ENCODE assay signal across 8 mouse cellular contexts in genomic region chr2:18064941-18065707, GRCm38 (mm10). TPM values are rescaled to one million over a fixed set of nuclear protein-coding genes. Genes with fewer than 3 reads are reported as not detected.
DNase-seq lines count a peak whose midpoint lies in the region; ATAC-seq lines count a peak whose summit lies in the region.

No protein-coding gene starts in this region.

- 0% methylated on average over 55 of the region's 85 CpGs for WGBS in embryonic facial prominence, embryonic 12.5 days
- under 1% methylated on average over 73 of the region's 85 CpGs for WGBS in limb, embryonic 15.5 days
- 0% methylated on average over 51 of the region's 85 CpGs for WGBS in midbrain, embryonic 16.5 days

- H3K36me3 ChIP-seq in embryonic facial prominence, embryonic 12.5 days = peaks cover 8% of the 10 kb centered on the region; the same call in 1 of the 2 replicates
- 0 out of 2 replicates have a peak, but pooled peaks cover 6% of the 10 kb centered on the region for H3K36me3 ChIP-seq in limb, embryonic 15.5 days
- H3K36me3 ChIP-seq in midbrain, embryonic 16.5 days (ENCODE audit: control insufficient read depth, insufficient read depth, low read length) = no peaks in the 10 kb centered on the region

- peak; percentile 30 for ATAC-seq in embryonic facial prominence, embryonic 12.5 days (ENCODE audit: insufficient number of reproducible peaks, insufficient read depth, low FRiP score, low TSS enrichment)
- ATAC-seq in limb, embryonic 15.5 days (ENCODE audit: insufficient number of reproducible peaks, low FRiP score, low TSS enrichment, low read depth) = peak; percentile 50
- peak; percentile 66 for ATAC-seq in midbrain, embryonic 16.5 days

- peaks cover 11% of the 10 kb centered on the region for H3K4me1 ChIP-seq in embryonic facial prominence, embryonic 12.5 days
- peaks cover 9% of the 10 kb centered on the region for H3K4me1 ChIP-seq in limb, embryonic 15.5 days
- peaks cover 14% of the 10 kb centered on the region for H3K4me1 ChIP-seq in midbrain, embryonic 16.5 days (ENCODE audit: control insufficient read depth, insufficient read depth, low read length)

- peak; percentile 60 for DNase-seq in 3T3-L1 (ENCODE audit: low read depth, low spot score)
- peak; percentile 91 for DNase-seq in adrenal gland, postnatal 14 days
- peak; percentile 61 for DNase-seq in heart, adult 8-10 months (ENCODE audit: low spot score)
- peak; percentile 75 for DNase-seq in kidney, adult 8-10 months
- peak; percentile 66 to 71 for DNase-seq in spleen, postnatal 36 days (ENCODE audit: low spot score in 2 of 2)

- H3K4me2 ChIP-seq in embryonic facial prominence, embryonic 12.5 days (replicated peaks) = peak overlapping the region; percentile 85
- peak overlapping the region; percentile 67 for H3K4me2 ChIP-seq in limb, embryonic 15.5 days
- peak overlapping the region; percentile 81 for H3K4me2 ChIP-seq in midbrain, embryonic 16.5 days (ENCODE audit: low read length)

- peak overlapping the region; percentile 97 for H3K9ac ChIP-seq in embryonic facial prominence, embryonic 12.5 days
- H3K9ac ChIP-seq in limb, embryonic 15.5 days = peak overlapping the region; percentile 92
- H3K9ac ChIP-seq in midbrain, embryonic 16.5 days (ENCODE audit: low read depth, low read length) = peak overlapping the region; percentile 97

- H3K27ac ChIP-seq in embryonic facial prominence, embryonic 12.5 days = peak overlapping the region; percentile 100
- peak overlapping the region; percentile 100 for H3K27ac ChIP-seq in limb, embryonic 15.5 days
- peak overlapping the region; percentile 99 for H3K27ac ChIP-seq in midbrain, embryonic 16.5 days (ENCODE audit: low read length)

- H3K9me3 ChIP-seq in embryonic facial prominence, embryonic 12.5 days = no peaks in the 10 kb centered on the region
- H3K9me3 ChIP-seq in limb, embryonic 15.5 days = no peaks in the 10 kb centered on the region
- H3K9me3 ChIP-seq in midbrain, embryonic 16.5 days (replicated peaks; ENCODE audit: control insufficient read depth, low read length, poor library complexity, severe bottlenecking) = no peaks in the 10 kb centered on the region

- peak overlapping the region; percentile 89 for H3K4me3 ChIP-seq in embryonic facial prominence, embryonic 12.5 days
- H3K4me3 ChIP-seq in limb, embryonic 15.5 days = peak overlapping the region; percentile 79
- H3K4me3 ChIP-seq in midbrain, embryonic 16.5 days (ENCODE audit: low read depth, low read length) = peak overlapping the region; percentile 83

- no peaks in the 10 kb centered on the region for H3K27me3 ChIP-seq in embryonic facial prominence, embryonic 12.5 days
- no peaks in the 10 kb centered on the region for H3K27me3 ChIP-seq in limb, embryonic 15.5 days
- H3K27me3 ChIP-seq in midbrain, embryonic 16.5 days (ENCODE audit: control insufficient read depth, insufficient read depth, low read depth, low read length) = no peaks in the 10 kb centered on the region

RNA-seq across cellular contexts. Expression of gene Mllt10, which starts 10.1 kb away (rescaled TPM):
- total RNA-seq in adrenal gland, postnatal 14 days (2021) = 39.1 and 56.4 TPM in 2 replicates
- polyA plus RNA-seq in embryonic facial prominence, embryonic 12.5 days (2016; fragmentation: Nextera tagmentation; extraction: Ambion mirVana) = 69.9 and 73.8 TPM in 2 replicates
- total RNA-seq in heart, adult 8-10 months (2022) = 10 to 100 TPM; 25.1 to 41.8 (median 30.5) TPM
- polyA plus RNA-seq in limb, embryonic 15.5 days (2015; fragmentation: Nextera tagmentation; extraction: Ambion mirVana) = 51.3 and 53.4 TPM in 2 replicates
- polyA plus RNA-seq in midbrain, embryonic 16.5 days (2015; fragmentation: Nextera tagmentation; extraction: Ambion mirVana) = 43.7 and 45.8 TPM in 2 replicates

RNA-seq across cellular contexts. Expression of gene Skida1, which starts 16.3 kb away (rescaled TPM):
- total RNA-seq in adrenal gland, postnatal 14 days (2021) = 4.5 and 4.8 TPM in 2 replicates
- polyA plus RNA-seq in embryonic facial prominence, embryonic 12.5 days (2016; fragmentation: Nextera tagmentation; extraction: Ambion mirVana) = 14.2 and 14.7 TPM in 2 replicates
- total RNA-seq in heart, adult 8-10 months (2022) = 1 to 10 TPM; 2.5 to 5.9 (median 3.7) TPM
- 5.1 and 7.6 TPM in 2 replicates for polyA plus RNA-seq in limb, embryonic 15.5 days (2015; fragmentation: Nextera tagmentation; extraction: Ambion mirVana)
- polyA plus RNA-seq in midbrain, embryonic 16.5 days (2015; fragmentation: Nextera tagmentation; extraction: Ambion mirVana) = 5.0 and 7.4 TPM in 2 replicates

RNA-seq across cellular contexts. Expression of gene A930004D18Rik, which starts 27.6 kb away (rescaled TPM):
- 1.7 and 1.8 TPM in 2 replicates for total RNA-seq in adrenal gland, postnatal 14 days (2021)
- polyA plus RNA-seq in embryonic facial prominence, embryonic 12.5 days (2016; fragmentation: Nextera tagmentation; extraction: Ambion mirVana) = 16.4 and 18.7 TPM in 2 replicates
- total RNA-seq in heart, adult 8-10 months (2022) = 1 to 10 TPM; 3.5 to 7.3 (median 5.5) TPM
- polyA plus RNA-seq in limb, embryonic 15.5 days (2015; fragmentation: Nextera tagmentation; extraction: Ambion mirVana) = 13.0 and 16.8 TPM in 2 replicates
- polyA plus RNA-seq in midbrain, embryonic 16.5 days (2015; fragmentation: Nextera tagmentation; extraction: Ambion mirVana) = 7.5 and 10.8 TPM in 2 replicates

Comparison
In these comparisons a context has a peak if more than half of its experiments do, and no peak if none do; other contexts are left out.
1. Peak in every context shown above with its lines: DNase-seq, ATAC-seq, H3K4me3 ChIP-seq and H3K27ac ChIP-seq.